Mouse (Mus musculus) v-Abl transformed pro-B cells (cell line): ENCODE results near the gene Olfr569.

Experiments
- in situ Hi-C, 2 experiments: fragments of 400-800 bp; cut with MboI; formaldehyde crosslinking; loops; one replicate each; pipeline ENCODE4 v1.15.1; 2025; ENCODE audit not compliant: unreplicated experiment in 2 of 2

Olfr569 gene

GRCm38 (mm10) chr7:102890782-102891181, at the start of gene Olfr569:
Olfr569 (minus strand) TSS chr7:102890882.
- in situ Hi-C loops: no loop called here

GRCm38 (mm10) chr7:102927105-102927504, 36.4 kb upstream of the Olfr569 start:
- in situ Hi-C loops: no loop called here

GRCm38 (mm10) chr7:102924109-102924508, 33.4 kb upstream of the Olfr569 start, which contains the start of gene Olfr572:
Olfr572 (plus strand) TSS chr7:102924409.
- in situ Hi-C loops: loop anchor here (5.0 to 25.0 kb wide), 2 partner anchors 407 to 1262 kb away; partner anchors contain the start of gene Clpb (in 1 of the 2)

- in situ Hi-C loops: loop anchor here (5.0 to 25.0 kb wide), 3 partner anchors 402 to 1257 kb away; partner anchors contain the start of gene Clpb (in 1 of the 2)
These were observed 28.9 kb upstream of the Olfr569 start for GRCm38 (mm10) chr7:102919632-102920031.

- in situ Hi-C loops: loop anchor here in 1 of 2 experiments (5.0 to 25.0 kb wide), 2 partner anchors 410 to 1255 kb away; partner anchors contain the start of gene Clpb
These were observed 26.6 kb upstream of the Olfr569 start, which contains the start of gene Olfr571 for GRCm38 (mm10) chr7:102917032-102917875. Olfr571 (minus strand) TSS chr7:102917536.

GRCm38 (mm10) chr7:102916405-102916804, 25.7 kb upstream of the Olfr569 start:
- in situ Hi-C loops: loop anchor here in 1 of 2 experiments (5.0 to 25.0 kb wide), 2 partner anchors 409 to 1254 kb away; partner anchors contain the start of gene Clpb

GRCm38 (mm10) chr7:102915261-102915660, 24.6 kb upstream of the Olfr569 start:
- in situ Hi-C loops: loop anchor here in 1 of 2 experiments (5.0 to 25.0 kb wide), 2 partner anchors 408 to 1253 kb away; partner anchors contain the start of gene Clpb

GRCm38 (mm10) chr7:102876822-102877221, 13.9 kb downstream of the Olfr569 start, which contains the start of gene Olfr568:
Olfr568 (plus strand) TSS chr7:102877122.
- in situ Hi-C loops: no loop called here

- in situ Hi-C loops: no loop called here
These were observed 32.0 kb downstream of the Olfr569 start, which contains the start of gene Olfr566 for GRCm38 (mm10) chr7:102858665-102859064. Olfr566 (minus strand) TSS chr7:102858765.

GRCm38 (mm10) chr7:102855807-102856206, 34.9 kb downstream of the Olfr569 start:
- in situ Hi-C loops: no loop called here
